Mouse (Mus musculus) forelimb bud, embryonic 11.5 days (tissue): ENCODE measurements around the gene Plek2.

ENCODE experiments used
- DNase-seq: peaks from one replicate; pipeline ENCODE4 v3.0.0-alpha.2; 2012; ENCODE audit warnings: low read depth, low spot score

The Plek2 gene

GRCm38 (mm10) chr12:78911707-78912417 is 5.1 kb upstream of the Plek2 start:
- no peak for DNase-seq

GRCm38 (mm10) chr12:78910684-78911461 is 4.1 kb upstream of the Plek2 start:
- no peak for DNase-seq

GRCm38 (mm10) chr12:78908081-78908605 is 1.4 kb upstream of the Plek2 start:
- no peak for DNase-seq

- DNase-seq, result no peak
These were observed 2.3 kb downstream of the Plek2 start for GRCm38 (mm10) chr12:78904499-78904898.

- no peak for DNase-seq
These were observed 3.5 kb downstream of the Plek2 start for GRCm38 (mm10) chr12:78903313-78903712.

GRCm38 (mm10) chr12:78901467-78901866 is 5.3 kb downstream of the Plek2 start:
- DNase-seq, result no peak

- DNase-seq, result no peak
These were observed 8.9 kb downstream of the Plek2 start for GRCm38 (mm10) chr12:78897861-78898260.

GRCm38 (mm10) chr12:78891149-78891548 is 15.6 kb downstream of the Plek2 start:
- no peak for DNase-seq

GRCm38 (mm10) chr12:78890062-78890461 is 16.7 kb downstream of the Plek2 start:
- DNase-seq, result no peak

- DNase-seq, result no peak
These were observed 32.2 kb downstream of the Plek2 start for GRCm38 (mm10) chr12:78874581-78874980.

- no peak for DNase-seq
These were observed 38.6 kb downstream of the Plek2 start for GRCm38 (mm10) chr12:78868115-78868514.

GRCm38 (mm10) chr12:78865434-78865833 is 41.3 kb downstream of the Plek2 start:
- DNase-seq, result no peak

- no peak for DNase-seq
These were observed 44.5 kb downstream of the Plek2 start for GRCm38 (mm10) chr12:78862254-78862730.

GRCm38 (mm10) chr12:78861496-78862253 is 45.1 kb downstream of the Plek2 start, which contains the start of the genes Atp6v1d and Eif2s1:
Gene Atp6v1d (minus strand): TSS chr12:78861638.
Gene Eif2s1 (plus strand): TSS chr12:78861819.
- peak; percentile 100 for DNase-seq

- peak; percentile 17 for DNase-seq
These were observed 45.8 kb downstream of the Plek2 start for GRCm38 (mm10) chr12:78860921-78861495.

GRCm38 (mm10) chr12:78848246-78848645 is 58.5 kb downstream of the Plek2 start:
- DNase-seq, result no peak

- no peak for DNase-seq
These were observed 64.3 kb downstream of the Plek2 start for GRCm38 (mm10) chr12:78842429-78842828.

GRCm38 (mm10) chr12:78839906-78840305 is 66.9 kb downstream of the Plek2 start:
- no peak for DNase-seq
